Mouse (Mus musculus) megakaryocyte, embryonic 14.5 days (primary cell): ENCODE data around the gene Slc38a6.

ENCODE experiments used
- FLI1 ChIP-seq: IDR thresholded peaks from 2 replicates; pipeline ENCODE4 v1.6.1; 2012; ENCODE audit warnings: low read length, inconsistent platforms, mixed read lengths
- GATA1 ChIP-seq: IDR thresholded peaks from 3 replicates; pipeline ENCODE4 v1.6.1; 2012; ENCODE audit warnings: mixed read lengths, low read length, inconsistent platforms, borderline replicate concordance

- TF ChIP-seq FLI1 (no peak), GATA1 (no peak)
Observed at GRCm38 (mm10) chr12:73324180-73324586, 37.6 kb downstream of the Slc38a6 start.
